Mouse (Mus musculus): Measurements from ENCODE around the gene Cdh5. TPM values are rescaled to one million over a fixed set of nuclear protein-coding genes. Genes with fewer than 3 reads are reported as not detected.

Gene Cdh5
- polyA plus RNA-seq, 1 experiment from 2014 or later = 15.3 TPM

DNA sequence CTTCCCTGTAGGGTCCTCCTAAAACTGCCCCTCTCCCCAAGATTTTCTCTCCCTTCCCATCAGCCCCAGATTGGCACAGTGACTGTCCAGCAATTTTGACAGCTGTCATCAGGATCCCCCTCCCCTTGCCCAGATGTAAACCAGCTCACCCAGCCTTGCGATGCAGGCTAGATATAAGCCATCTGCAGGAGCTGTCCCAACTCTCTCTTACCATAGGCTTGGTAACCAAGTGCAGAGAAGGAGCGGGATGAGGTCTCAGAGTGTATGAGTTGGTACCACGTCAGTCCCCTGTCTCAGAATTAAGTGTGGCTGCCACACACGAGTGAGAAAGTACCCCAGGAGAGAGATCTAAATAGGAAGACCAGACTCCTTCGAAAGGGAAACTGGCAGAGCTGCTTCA is 87.0 kb downstream of the Cdh5 start:
- Histone ChIP-seq H3K27me3 (replicated peaks) (no peaks in the 10 kb centered on the region), H3K36me3 (replicated peaks) (no peaks in the 10 kb centered on the region), H3K9me3 (no peaks in the 10 kb centered on the region), H3K4me3 (no peak overlapping the region), H3K9ac (no peak overlapping the region), H3K4me2 (no peak overlapping the region), H3K27ac (no peak overlapping the region), H3K4me1 (peaks cover 8% of the 10 kb centered on the region; the same call in 1 of the 2 replicates)
- no peak for ATAC-seq (replicated peaks)
- 75% methylated on average over 5 of the region's 5 CpGs for WGBS

- no peak; the same call in 1 of the 2 replicates for ATAC-seq (replicated peaks)
- no peak overlapping the region for H3K4me3 ChIP-seq
- no peaks in the 10 kb centered on the region for H3K36me3 ChIP-seq (replicated peaks)
- peaks cover 8% of the 10 kb centered on the region; the same call in 1 of the 2 replicates for H3K4me1 ChIP-seq
- H3K9ac ChIP-seq = no peak overlapping the region
- no peaks in the 10 kb centered on the region for H3K27me3 ChIP-seq (replicated peaks)
- 42% methylated on average over 6 of the region's 6 CpGs for WGBS
- H3K9me3 ChIP-seq = no peaks in the 10 kb centered on the region
- H3K4me2 ChIP-seq = no peak overlapping the region
- H3K27ac ChIP-seq = no peak overlapping the region
Measured at GRCm38 (mm10) chr8:104190777-104191468, 89.5 kb downstream of the Cdh5 start.

- Histone ChIP-seq H3K4me3 (no peak overlapping the region), H3K9ac (no peak overlapping the region), H3K9me3 (no peaks in the 10 kb centered on the region), H3K27ac (no peak overlapping the region), H3K36me3 (replicated peaks) (no peaks in the 10 kb centered on the region), H3K4me1 (peaks cover 8% of the 10 kb centered on the region; the same call in 1 of the 2 replicates), H3K4me2 (0 out of 2 replicates have a peak overlapping the region, but pooled peaks have one; percentile 3), H3K27me3 (replicated peaks) (no peaks in the 10 kb centered on the region)
- ATAC-seq (replicated peaks) = peak; percentile 86
- 19% methylated on average over 11 of the region's 11 CpGs for WGBS
Measured at GRCm38 (mm10) chr8:104191496-104191895, 90.1 kb downstream of the Cdh5 start.

Other genes with a start within 250 kb of the Cdh5 start
- 6.4 and 6.6 TPM in 2 replicates for gene Bean1, start 68.8 kb downstream of the Cdh5 start, polyA plus RNA-seq (2015; fragmentation: Nextera tagmentation; extraction: Ambion mirVana)
- gene Tk2, start 146.9 kb downstream of the Cdh5 start, polyA plus RNA-seq (2015; fragmentation: Nextera tagmentation; extraction: Ambion mirVana) = 53.9 and 54.0 TPM in 2 replicates
- 29.2 and 32.3 TPM in 2 replicates for gene Cklf, start 149.2 kb downstream of the Cdh5 start, polyA plus RNA-seq (2015; fragmentation: Nextera tagmentation; extraction: Ambion mirVana)
- gene Cmtm2a, start 191.6 kb downstream of the Cdh5 start, polyA plus RNA-seq (2015; fragmentation: Nextera tagmentation; extraction: Ambion mirVana) = not detected in 2 replicates
- not detected in 2 replicates for gene Gm45711, start 208.5 kb downstream of the Cdh5 start, polyA plus RNA-seq (2015; fragmentation: Nextera tagmentation; extraction: Ambion mirVana)
- not detected in 2 replicates for gene Cmtm1, start 208.5 kb downstream of the Cdh5 start, polyA plus RNA-seq (2015; fragmentation: Nextera tagmentation; extraction: Ambion mirVana)
- not detected in 2 replicates for gene Gm11020, start 219.9 kb downstream of the Cdh5 start, polyA plus RNA-seq (2015; fragmentation: Nextera tagmentation; extraction: Ambion mirVana)
- gene Cmtm2b, start 220.6 kb downstream of the Cdh5 start, polyA plus RNA-seq (2015; fragmentation: Nextera tagmentation; extraction: Ambion mirVana) = not detected in 2 replicates
- 33.2 and 37.2 TPM in 2 replicates for gene Cmtm3, start 237.8 kb downstream of the Cdh5 start, polyA plus RNA-seq (2015; fragmentation: Nextera tagmentation; extraction: Ambion mirVana)

Data from midbrain, embryonic 15.5 days (tissue).